Mouse (Mus musculus) embryonic stem cell, embryonic (primary cell): Measurements from ENCODE around the gene Fblim1.
"Not testable (repeated sequence)": the region's sequence is repeated elsewhere in the genome, so short reads cannot be mapped to it uniquely, and the experiment has no call there.

Source experiments
- CTCF ChIA-PET, 4 experiments: fragments of 300-600 bp in 2 of 4; fragments of 350-600 bp in 2 of 4; sonication (Branson Sonifier 250); formaldehyde crosslinking; loops; one replicate each; lab custom pipeline; 2022; ENCODE audit warnings: inconsistent platforms in 2 of 4; lab: Charles Lee
- POLR2A ChIA-PET, 4 experiments: fragments of 300-600 bp in 2 of 4; fragments of 350-600 bp in 2 of 4; sonication (Branson Sonifier 250); formaldehyde crosslinking; loops; one replicate each; lab custom pipeline; 2022; ENCODE audit warnings: antibody characterized with exemption in 4 of 4, inconsistent platforms in 1 of 4; lab: Charles Lee

Gene Fblim1

DNA sequence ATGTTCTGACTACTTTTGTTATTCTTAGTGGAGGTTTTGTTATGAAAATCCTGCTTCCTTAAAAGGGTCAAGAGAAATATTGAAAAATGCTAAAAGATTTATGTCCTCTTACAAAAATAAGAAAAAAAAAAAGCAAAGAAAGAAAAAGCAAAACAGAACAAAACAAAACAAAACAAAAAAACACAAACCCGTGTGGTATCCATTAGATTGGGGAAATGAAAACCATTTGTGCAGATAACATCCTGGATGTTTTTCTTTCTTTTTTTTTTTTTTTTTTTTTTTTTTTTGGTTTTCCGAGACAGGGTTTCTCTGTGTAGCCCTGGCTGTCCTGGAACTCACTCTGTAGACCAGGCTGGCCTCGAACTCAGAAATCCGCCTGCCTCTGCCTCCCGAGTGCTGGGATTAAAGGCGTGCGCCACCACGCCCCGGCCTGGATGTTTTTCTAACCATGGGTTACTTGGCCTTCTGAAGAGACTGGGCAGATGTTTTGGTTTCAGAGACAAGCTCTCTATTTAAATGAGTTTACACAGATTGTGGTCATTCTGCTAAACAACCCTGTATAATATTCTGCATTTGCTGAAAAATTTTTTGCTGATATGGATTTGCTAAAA lies 51.5 kb downstream of the Fblim1 start:
- CTCF ChIA-PET, result not testable (repeated sequence)

DNA sequence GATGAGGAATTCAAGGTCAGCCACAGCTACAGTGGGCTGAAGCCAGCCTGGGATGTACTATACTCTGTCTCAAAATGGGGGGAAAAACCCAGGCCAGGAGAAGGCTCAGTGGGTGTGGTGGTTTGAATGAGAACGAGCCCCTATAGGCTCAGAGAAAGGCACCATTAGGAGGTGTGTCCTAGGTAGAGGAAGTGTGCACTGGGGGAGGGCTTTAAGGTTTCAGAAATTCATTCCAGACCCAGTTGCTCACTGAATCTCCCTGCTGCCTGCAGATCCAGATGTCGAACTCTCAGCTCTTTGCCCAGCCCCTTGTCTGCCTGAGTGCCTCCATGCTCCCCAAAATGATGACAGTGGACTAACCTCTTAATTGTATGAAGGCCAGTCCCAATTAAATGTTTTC lies 53.4 kb downstream of the Fblim1 start:
- ChIA-PET POLR2A (interaction anchor here in 3 of 4 experiments (0.6 to 39.3 kb wide), 19 partner anchors 8 to 270 kb away, joined by 3 to 2081 read pairs (median 3); no protein-coding TSS in a partner anchor), CTCF (interaction anchor here in 2 of 4 experiments (0.6 to 1.2 kb wide), 4 partner anchors 19 to 141 kb away, joined by 3 read pairs; no protein-coding TSS in a partner anchor)

More for the DNA sequence above, 51.5 kb downstream of the Fblim1 start:
- POLR2A ChIA-PET, result interaction anchor here in 3 of 4 experiments (0.7 to 39.3 kb wide), 9 partner anchors 7 to 129 kb away, joined by 4 to 2081 read pairs (median 11); partner anchors contain the start of gene Spen (in 1 of the 3)

GRCm38 (mm10) chr4:141547299-141547698 lies 58.6 kb downstream of the Fblim1 start:
- ChIA-PET POLR2A (interaction anchor here (0.6 to 39.3 kb wide), 59 partner anchors 8 to 523 kb away, joined by 3 to 2081 read pairs (median 6); partner anchors contain the start of genes Spen (in 4 of the 4), Casp9 (in 1 of the 4), Ddi2 (in 1 of the 4) and Fam131c (in 1 of the 4)), CTCF (interaction anchor here in 2 of 4 experiments (0.6 to 1.1 kb wide), 3 partner anchors 9 to 467 kb away, joined by 3 read pairs; partner anchors contain the start of genes Fhad1 (in 1 of the 2) and Spen (in 1 of the 2))

- CTCF ChIA-PET, result interaction anchor here in 3 of 4 experiments (0.6 to 1.1 kb wide), 7 partner anchors 8 to 468 kb away, joined by 3 to 5 read pairs (median 3); partner anchors contain the start of genes Fhad1 (in 1 of the 3) and Spen (in 1 of the 3)
- POLR2A ChIA-PET, result interaction anchor here (0.5 to 39.3 kb wide), 90 partner anchors 9 to 636 kb away, joined by 3 to 2081 read pairs (median 4); partner anchors contain the start of genes Spen (in 4 of the 4), Ddi2 (in 2 of the 4), Casp9 (in 1 of the 4) and Fam131c (in 1 of the 4)
Measured at GRCm38 (mm10) chr4:141546334-141547200, 59.3 kb downstream of the Fblim1 start.

- POLR2A ChIA-PET, result interaction anchor here (0.5 to 39.3 kb wide), 79 partner anchors 8 to 635 kb away, joined by 3 to 2081 read pairs (median 5); partner anchors contain the start of genes Spen (in 4 of the 4), Ddi2 (in 1 of the 4), Hspb7 (in 1 of the 4) and Srarp (in 1 of the 4)
- CTCF ChIA-PET, result interaction anchor here in 3 of 4 experiments (0.6 to 1.0 kb wide), 4 partner anchors 10 to 185 kb away, joined by 3 to 6 read pairs (median 4); no protein-coding TSS in a partner anchor
Measured at GRCm38 (mm10) chr4:141545743-141546333, 60.1 kb downstream of the Fblim1 start.

GRCm38 (mm10) chr4:141545071-141545742 lies 60.7 kb downstream of the Fblim1 start:
- POLR2A ChIA-PET, result interaction anchor here (0.5 to 39.3 kb wide), 88 partner anchors 7 to 857 kb away, joined by 3 to 2081 read pairs (median 5); partner anchors contain the start of genes Spen (in 4 of the 4), Hspb7 (in 1 of the 4) and Tmem82 (in 1 of the 4)
- CTCF ChIA-PET, result interaction anchor here (0.6 to 1.0 kb wide), 8 partner anchors 14 to 184 kb away, joined by 3 to 6 read pairs (median 3); no protein-coding TSS in a partner anchor

DNA sequence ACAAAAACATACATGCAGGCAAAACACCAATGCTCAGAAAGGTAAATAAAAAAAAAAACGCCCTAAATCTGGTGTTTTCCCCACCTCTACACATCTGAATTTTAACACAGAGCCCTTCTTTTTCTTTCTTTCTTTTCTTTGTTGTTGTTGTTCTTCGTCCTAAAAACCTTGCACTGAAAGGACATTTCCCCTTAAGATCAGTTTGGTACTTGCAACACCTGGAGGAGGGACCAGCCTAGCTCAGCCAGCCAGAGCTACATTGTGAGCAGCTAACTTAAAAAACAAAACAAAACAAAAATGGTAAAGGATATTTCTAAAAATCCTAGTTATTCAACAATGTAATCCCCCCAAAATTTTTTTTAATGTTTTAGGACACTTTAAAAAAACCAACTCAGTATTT lies 61.4 kb downstream of the Fblim1 start:
- POLR2A ChIA-PET, result interaction anchor here (0.6 to 39.3 kb wide), 60 partner anchors 8 to 850 kb away, joined by 3 to 2081 read pairs (median 4); partner anchors contain the start of gene Spen (in 1 of the 4)
- CTCF ChIA-PET, result interaction anchor here in 3 of 4 experiments (0.6 to 1.0 kb wide), 5 partner anchors 15 to 112 kb away, joined by 3 to 4 read pairs (median 3); no protein-coding TSS in a partner anchor

DNA sequence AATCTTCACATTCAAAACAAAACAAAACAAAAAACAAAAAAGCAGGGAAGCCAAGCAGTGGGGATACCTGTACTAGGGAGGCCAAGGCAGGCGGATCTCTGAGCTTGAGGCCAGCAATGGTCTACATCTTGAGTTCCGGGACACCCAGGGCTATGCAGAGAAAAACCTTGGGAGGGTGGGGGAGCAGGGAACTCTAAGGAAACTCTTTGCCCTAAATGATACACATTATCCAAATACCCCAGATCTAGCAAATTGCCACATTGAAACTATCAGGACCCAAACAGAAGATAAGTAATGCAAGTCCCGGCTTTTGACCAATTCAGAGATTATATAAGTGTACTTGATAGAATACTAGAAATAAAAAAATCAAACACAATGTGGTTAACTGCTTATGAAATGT lies 62.3 kb downstream of the Fblim1 start:
- ChIA-PET CTCF (no interaction called here), POLR2A (interaction anchor here in 3 of 4 experiments (0.6 to 39.3 kb wide), 11 partner anchors 10 to 263 kb away, joined by 3 to 2081 read pairs (median 45); partner anchors contain the start of gene Spen (in 1 of the 3))

GRCm38 (mm10) chr4:141541851-141542250 lies 64.0 kb downstream of the Fblim1 start:
- POLR2A ChIA-PET, result interaction anchor here in 2 of 4 experiments (0.7 to 39.3 kb wide), 7 partner anchors 8 to 114 kb away, joined by 3 to 2081 read pairs (median 6); partner anchors contain the start of gene Spen (in 1 of the 2)
- CTCF ChIA-PET, result interaction anchor here in 1 of 4 experiments (0.8 kb wide), 1 partner anchor 22 kb away, joined by 3 read pairs; no protein-coding TSS in a partner anchor

GRCm38 (mm10) chr4:141540844-141541243 lies 65.1 kb downstream of the Fblim1 start:
- ChIA-PET CTCF (no interaction called here), POLR2A (interaction anchor here in 2 of 4 experiments (0.7 to 39.3 kb wide), 6 partner anchors 17 to 113 kb away, joined by 3 to 2081 read pairs (median 3); no protein-coding TSS in a partner anchor)

DNA sequence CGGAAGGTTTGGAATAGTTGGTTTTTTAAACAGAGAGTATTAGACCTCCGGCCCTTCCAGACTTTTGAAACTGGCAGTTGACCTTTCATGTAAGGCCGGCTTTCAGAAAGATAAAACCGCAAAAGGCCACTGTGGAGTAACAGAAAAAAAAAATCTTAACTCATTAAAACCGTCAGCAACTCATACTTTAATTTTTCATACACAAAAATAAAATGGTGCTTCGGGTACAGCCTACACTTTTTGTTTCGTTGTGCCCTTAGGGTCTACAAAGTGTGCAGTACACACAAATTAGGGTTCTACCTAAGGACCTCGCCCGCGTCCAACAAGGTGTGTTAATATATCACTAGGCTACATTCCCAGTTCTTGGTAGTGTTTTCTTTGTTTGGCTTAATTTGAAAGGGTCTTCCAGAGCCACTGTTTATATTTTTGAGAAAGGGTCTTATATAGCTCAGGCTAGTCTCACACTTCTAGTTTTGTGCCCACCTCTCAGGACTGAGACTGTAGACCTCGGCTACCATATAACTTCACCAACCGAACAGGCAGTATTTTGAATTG lies 66.6 kb downstream of the Fblim1 start:
- POLR2A ChIA-PET, result interaction anchor here (0.6 to 39.3 kb wide), 41 partner anchors 7 to 527 kb away, joined by 3 to 2081 read pairs (median 4); no protein-coding TSS in a partner anchor
- CTCF ChIA-PET, result interaction anchor here in 1 of 4 experiments (1.3 kb wide), 1 partner anchor 37 kb away, joined by 3 read pairs; no protein-coding TSS in a partner anchor

- CTCF ChIA-PET, result interaction anchor here in 2 of 4 experiments (0.8 to 1.3 kb wide), 2 partner anchors 8 to 38 kb away, joined by 3 read pairs; no protein-coding TSS in a partner anchor
Measured at GRCm38 (mm10) chr4:141538408-141539212, 67.3 kb downstream of the Fblim1 start, which contains the start of gene Spen. Gene Spen (minus strand): TSS chr4:141538597.

DNA sequence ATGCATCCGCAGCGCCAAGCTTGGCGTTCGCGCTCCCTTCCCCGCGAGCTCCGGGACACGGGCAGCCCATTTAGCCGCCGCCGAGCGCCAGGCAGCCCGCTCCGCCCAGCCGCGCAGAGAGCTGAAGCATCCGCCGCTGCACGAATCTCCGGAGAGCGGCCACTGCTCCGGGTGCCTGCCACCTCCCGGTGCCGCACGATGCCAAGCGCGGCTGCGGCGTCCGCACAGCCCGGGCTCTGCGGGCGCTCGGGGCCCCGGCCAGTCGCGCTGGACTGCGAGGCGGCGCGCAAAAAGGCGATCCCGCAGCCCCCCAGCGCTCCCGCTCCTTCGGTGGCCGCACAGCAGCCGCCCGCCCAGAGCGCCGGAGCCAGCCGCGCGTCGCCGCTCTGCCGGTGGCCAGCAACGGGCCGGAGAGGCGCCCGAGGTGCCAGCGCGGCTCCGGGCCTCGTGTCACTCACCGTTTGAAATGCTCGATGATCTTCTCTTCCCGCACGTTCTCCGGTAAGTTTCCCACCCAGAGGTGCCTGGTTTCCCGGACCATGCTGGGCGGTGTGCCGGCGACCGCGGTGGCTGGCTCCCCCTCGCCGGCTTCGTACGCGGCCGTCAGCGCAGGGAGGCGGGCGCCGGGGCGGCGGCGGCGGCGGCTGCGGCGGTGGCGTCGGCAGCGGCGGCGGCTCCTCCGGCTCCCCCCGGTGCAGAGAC lies 68.0 kb downstream of the Fblim1 start:
- ChIA-PET CTCF (interaction anchor here in 3 of 4 experiments (0.7 to 1.3 kb wide), 3 partner anchors 9 to 38 kb away, joined by 3 read pairs; no protein-coding TSS in a partner anchor), POLR2A (interaction anchor here (0.5 to 39.3 kb wide), 60 partner anchors 8 to 1798 kb away, joined by 3 to 2081 read pairs (median 4); no protein-coding TSS in a partner anchor)

More at GRCm38 (mm10) chr4:141538408-141539212, 67.3 kb downstream of the Fblim1 start, which contains the start of gene Spen:
- POLR2A ChIA-PET, result interaction anchor here (0.6 to 39.3 kb wide), 55 partner anchors 8 to 1356 kb away, joined by 3 to 2081 read pairs (median 4); no protein-coding TSS in a partner anchor

- ChIA-PET CTCF (interaction anchor here in 1 of 4 experiments (0.7 kb wide), 1 partner anchor 29 kb away, joined by 3 read pairs; no protein-coding TSS in a partner anchor), POLR2A (interaction anchor here (0.5 to 39.3 kb wide), 33 partner anchors 8 to 1798 kb away, joined by 3 to 2081 read pairs (median 7); no protein-coding TSS in a partner anchor)
Measured at GRCm38 (mm10) chr4:141537226-141537610, 68.7 kb downstream of the Fblim1 start.
